Mouse (Mus musculus) E14TG2a.4 (cell line): Measurements from ENCODE around the gene Pdxk.

Experiments used
- CTCF ChIP-seq: conservative IDR thresholded peaks from 2 replicates; pipeline ENCODE4 v1.5.1; 2014; ENCODE audit warnings: low read length
- POU5F1 ChIP-seq: IDR thresholded peaks from 2 replicates; pipeline ENCODE4 v1.6.1; 2014; ENCODE audit warnings: low read length, borderline replicate concordance

DNA sequence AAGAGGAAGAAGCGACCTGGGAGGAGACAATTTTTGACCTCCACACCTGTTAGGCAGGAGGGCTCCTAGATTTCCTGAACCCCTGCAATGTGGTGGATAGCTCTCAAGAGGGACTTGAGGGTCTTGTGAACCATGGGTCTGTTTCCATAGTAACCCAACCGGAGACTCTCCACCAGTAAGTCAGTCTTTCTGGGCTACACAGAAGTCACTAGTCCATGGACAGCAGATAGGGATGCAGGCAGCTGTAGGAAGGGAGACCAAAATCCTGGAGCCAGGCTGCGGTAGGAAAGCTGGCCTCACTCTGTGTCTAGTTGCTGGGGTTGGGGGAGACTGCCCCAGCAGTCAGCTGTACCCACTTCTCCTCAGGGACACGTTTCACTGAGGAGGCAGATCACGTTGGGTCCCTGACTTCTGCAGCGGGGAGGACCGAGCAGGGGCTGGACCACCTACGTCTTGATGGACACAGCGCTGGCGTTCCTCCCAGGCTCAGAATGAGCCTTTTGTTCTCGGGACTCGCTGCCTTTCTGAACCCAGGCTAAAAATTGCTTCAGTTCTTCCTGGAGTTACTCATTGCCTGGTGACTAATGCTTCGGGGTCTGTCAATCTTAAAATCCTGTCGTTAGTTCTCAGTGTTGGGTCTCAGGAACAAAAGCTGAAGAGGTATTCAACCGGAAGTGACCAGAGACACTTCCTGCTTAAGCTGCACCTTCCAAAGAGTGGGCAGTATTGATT, 6.0 kb upstream of the Pdxk start:
- TF ChIP-seq CTCF (no peak), POU5F1 (no peak)
